In genomic region chr6:4754886-4755285, GRCm38 (mm10) we compare ENCODE assay signal across 13 mouse cellular contexts.
"Had no signal": no experiment of that assay in that cellular context is flagged by ENCODE, and none has a peak within 500 bp of the region (broad histone marks: within the 10 kb centered on the region; RNA-seq: fewer than 3 reads in every experiment).

No protein-coding gene starts in this region.

- DNase-seq: gastrocnemius, postnatal 14 days; gastrocnemius, postnatal 36 days; heart, adult 18-20 months; heart, postnatal 14 days; heart, postnatal 36 days; kidney, adult 11 months; kidney, adult 2 months; kidney, adult 9 months; kidney, postnatal 14 days; kidney, postnatal 36 days; layer of hippocampus, adult 9-11 months; liver; liver, embryonic 13.5 days had no signal
